Mouse (Mus musculus) frontal cortex, postnatal 36 days (tissue): ENCODE measurements at regions not wholly inside any gene's neighbourhood (a gene's known extent, or its start where the extent isn't known, plus 50 kb on each side); places are given as distances from the start of the nearest gene placed in this dataset.
"Not testable (repeated sequence)": the region's sequence is repeated elsewhere in the genome, so short reads cannot be mapped to it uniquely, and the experiment has no call there.

Source experiments
- DNase-seq, 2 experiments: peaks; one replicate each; pipeline ENCODE4 v3.0.0; 2022; ENCODE audit warnings: low spot score in 2 of 2

GRCm38 (mm10) chr6:6388835-6389440, 172.0 kb upstream of the Slc25a13 start:
- no peak for DNase-seq

- DNase-seq = no peak
Observed at GRCm38 (mm10) chr6:6387571-6387970, 170.6 kb upstream of the Slc25a13 start.

- no peak for DNase-seq
Observed at GRCm38 (mm10) chr6:6384971-6385370, 168.0 kb upstream of the Slc25a13 start.

GRCm38 (mm10) chr6:6384441-6384840, 167.5 kb upstream of the Slc25a13 start:
- no peak for DNase-seq

GRCm38 (mm10) chr6:6372421-6372820, 155.4 kb upstream of the Slc25a13 start:
- no peak for DNase-seq

GRCm38 (mm10) chr6:6371444-6372093, 154.6 kb upstream of the Slc25a13 start:
- DNase-seq = no peak

- no peak for DNase-seq
Observed at GRCm38 (mm10) chr6:6364037-6364436, 147.1 kb upstream of the Slc25a13 start.

- DNase-seq = no peak
Observed at GRCm38 (mm10) chr6:6362678-6363354, 145.8 kb upstream of the Slc25a13 start.

GRCm38 (mm10) chr6:6361181-6361580, 144.2 kb upstream of the Slc25a13 start:
- DNase-seq = not testable (repeated sequence)

GRCm38 (mm10) chr6:6357477-6357876, 140.5 kb upstream of the Slc25a13 start:
- no peak for DNase-seq

- DNase-seq = no peak
Observed at GRCm38 (mm10) chr6:6356967-6357366, 140.0 kb upstream of the Slc25a13 start.

- no peak for DNase-seq
Observed at GRCm38 (mm10) chr6:6335251-6335650, 118.3 kb upstream of the Slc25a13 start.

- DNase-seq = no peak
Observed at GRCm38 (mm10) chr6:6330271-6330670, 113.3 kb upstream of the Slc25a13 start.

GRCm38 (mm10) chr6:6325516-6325915, 108.5 kb upstream of the Slc25a13 start:
- DNase-seq = no peak

- DNase-seq = no peak
Observed at GRCm38 (mm10) chr6:6316725-6317124, 99.8 kb upstream of the Slc25a13 start.

GRCm38 (mm10) chr6:6313171-6313570, 96.2 kb upstream of the Slc25a13 start:
- peak; percentile 11 to 34 for DNase-seq

- DNase-seq = no peak
Observed at GRCm38 (mm10) chr6:6310213-6310612, 93.2 kb upstream of the Slc25a13 start.

- DNase-seq = no peak
Observed at GRCm38 (mm10) chr6:6307618-6308017, 90.6 kb upstream of the Slc25a13 start.

GRCm38 (mm10) chr6:6303767-6304166, 86.8 kb upstream of the Slc25a13 start:
- DNase-seq = no peak

GRCm38 (mm10) chr6:6301001-6301510, 84.1 kb upstream of the Slc25a13 start:
- no peak for DNase-seq

GRCm38 (mm10) chr6:6298867-6299852, 82.2 kb upstream of the Slc25a13 start:
- no peak for DNase-seq

GRCm38 (mm10) chr6:6295551-6295950, 78.6 kb upstream of the Slc25a13 start:
- not testable (repeated sequence) for DNase-seq
